Mouse (Mus musculus) fat pad, adult 2 months (tissue): ENCODE measurements around the gene Gm15293.
"Not testable (repeated sequence)": the region's sequence is repeated elsewhere in the genome, so short reads cannot be mapped to it uniquely, and the experiment has no call there.

Experiments used
- DNase-seq: peaks from one replicate; pipeline ENCODE4 v3.0.0-alpha.2; 2011; ENCODE audit warnings: low read depth, low spot score; ENCODE audit errors: extremely low read depth

Gm15293 gene

DNA sequence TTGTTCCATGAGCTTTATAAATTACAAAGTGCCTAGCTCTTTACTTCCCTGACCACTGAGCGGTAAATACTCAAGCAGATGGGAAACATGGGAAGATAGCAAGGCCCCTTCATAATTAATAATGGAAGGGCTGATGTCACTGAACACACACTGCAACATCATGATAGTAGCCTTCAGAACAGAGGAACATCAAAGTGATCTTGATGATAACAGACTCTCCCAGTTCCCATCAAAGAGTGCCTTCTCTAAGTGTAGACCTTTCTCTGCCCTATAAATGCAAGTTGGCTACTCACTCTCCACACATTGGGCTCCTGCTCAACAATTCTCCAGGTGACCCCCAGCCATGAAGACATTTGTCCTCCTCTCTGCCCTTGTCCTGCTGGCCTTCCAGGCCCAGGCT is at the start of gene Gm15293:
Gene Gm15293, plus strand, starts transcription at position 301 of the 400 bp plus-strand sequence.
- not testable (repeated sequence) for DNase-seq

DNA sequence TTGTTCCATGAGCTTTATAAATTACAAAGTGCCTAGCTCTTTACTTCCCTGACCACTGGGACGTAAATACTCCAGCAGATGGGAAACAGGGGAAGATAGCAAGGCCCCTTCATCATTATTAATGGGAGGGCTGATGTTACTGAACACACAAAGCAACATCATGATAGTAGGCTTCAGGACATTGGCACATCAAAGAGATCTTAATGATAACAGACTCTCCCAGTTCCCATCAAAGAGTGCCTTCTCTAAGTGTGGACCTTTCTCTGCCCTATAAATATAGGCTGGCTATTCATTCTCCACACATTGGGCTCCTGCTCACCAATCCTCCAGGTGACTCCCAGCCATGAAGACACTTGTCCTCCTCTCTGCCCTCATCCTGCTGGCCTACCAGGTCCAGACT is 39.4 kb upstream of the Gm15293 start, which contains the start of gene Defa22:
Gene Defa22, plus strand, starts transcription at position 301 of the 400 bp plus-strand sequence.
- DNase-seq = not testable (repeated sequence)

DNA sequence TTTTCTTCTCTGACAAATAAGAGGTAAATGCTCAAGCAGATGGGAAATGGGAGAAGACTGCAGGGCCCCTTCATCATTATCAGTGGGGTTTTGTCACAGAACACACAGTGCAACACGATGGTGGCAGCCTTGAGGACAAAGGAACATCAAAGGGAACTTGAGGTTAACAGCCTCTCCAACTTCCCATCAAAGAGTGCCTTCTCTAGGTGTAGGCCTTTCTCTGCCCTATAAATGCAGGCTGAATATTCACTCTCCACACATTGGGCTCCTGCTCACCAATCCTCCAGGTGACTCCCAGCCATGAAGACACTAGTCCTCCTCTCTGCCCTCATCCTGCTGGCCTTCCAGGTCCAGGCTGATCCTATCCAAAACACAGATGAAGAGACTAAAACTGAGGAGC is 10.0 kb upstream of the Gm15293 start, which contains the start of gene Defa31:
Gene Defa31, plus strand, starts transcription at position 301 of the 400 bp plus-strand sequence.
- DNase-seq = not testable (repeated sequence)
